Mouse (Mus musculus) left cerebral cortex, postnatal 25 days (tissue): Measurements from ENCODE around the gene Grik3. TPM values are rescaled to one million over a fixed set of nuclear protein-coding genes. Genes with fewer than 3 reads are reported as not detected.
A peak's percentile ranks its signal among the peaks of the same experiment; 100 is the strongest.

ENCODE experiments used
- DNase-seq, 2 experiments: peaks; one replicate each; pipeline ENCODE4 v3.0.0; 2022; ENCODE audit warnings: low spot score in 2 of 2, mixed read lengths in 1 of 2
- intact Hi-C: fragments of 180-260 bp; cut with DNase I; formaldehyde crosslinking; loops from one replicate; pipeline ENCODE4 v1.15.1; 2025
- total RNA-seq, 2 experiments: library from RNA; stranded (reverse); gene quantifications; 2 replicates each; pipeline ENCODE4 v1.2.3; 2021

Gene Grik3
- total RNA-seq, 2 experiments from 2014 or later, result 43.1 to 43.4 TPM

- DNase-seq, result no peak
- intact Hi-C loops, result no loop called here
Observed at GRCm38 (mm10) chr4:125535977-125536376, 45.5 kb downstream of the Grik3 start.

- DNase-seq, result no peak
- intact Hi-C loops, result no loop called here
Observed at GRCm38 (mm10) chr4:125538301-125538965, 47.9 kb downstream of the Grik3 start.

GRCm38 (mm10) chr4:125539617-125540016 is 49.1 kb downstream of the Grik3 start:
- intact Hi-C loops, result no loop called here
- DNase-seq, result no peak

- intact Hi-C loops, result no loop called here
- DNase-seq, result no peak
Observed at GRCm38 (mm10) chr4:125543171-125543570, 52.7 kb downstream of the Grik3 start.

- intact Hi-C loops, result no loop called here
Observed at GRCm38 (mm10) chr4:125544947-125545767, 54.7 kb downstream of the Grik3 start.

GRCm38 (mm10) chr4:125545768-125546220 is 55.3 kb downstream of the Grik3 start:
- no peak for DNase-seq

More at GRCm38 (mm10) chr4:125544947-125545767, 54.7 kb downstream of the Grik3 start:
- DNase-seq, result no peak

GRCm38 (mm10) chr4:125548190-125548589 is 57.7 kb downstream of the Grik3 start:
- intact Hi-C loops, result no loop called here
- no peak for DNase-seq

More at GRCm38 (mm10) chr4:125545768-125546220, 55.3 kb downstream of the Grik3 start:
- intact Hi-C loops, result no loop called here

GRCm38 (mm10) chr4:125553754-125554153 is 63.3 kb downstream of the Grik3 start:
- intact Hi-C loops, result no loop called here
- DNase-seq, result peak in 1 of 2 experiments; percentile 23

- DNase-seq, result no peak
- intact Hi-C loops, result no loop called here
Observed at GRCm38 (mm10) chr4:125556405-125557308, 66.2 kb downstream of the Grik3 start.

- intact Hi-C loops, result no loop called here
- DNase-seq, result no peak
Observed at GRCm38 (mm10) chr4:125559564-125559963, 69.1 kb downstream of the Grik3 start.

- intact Hi-C loops, result no loop called here
- no peak for DNase-seq
Observed at GRCm38 (mm10) chr4:125560806-125561205, 70.3 kb downstream of the Grik3 start.

- intact Hi-C loops, result no loop called here
- DNase-seq, result no peak
Observed at GRCm38 (mm10) chr4:125563579-125563978, 73.1 kb downstream of the Grik3 start.

- no peak for DNase-seq
Observed at GRCm38 (mm10) chr4:125564008-125564710, 73.7 kb downstream of the Grik3 start.

GRCm38 (mm10) chr4:125565711-125566439 is 75.4 kb downstream of the Grik3 start:
- intact Hi-C loops, result no loop called here
- no peak for DNase-seq

More at GRCm38 (mm10) chr4:125564008-125564710, 73.7 kb downstream of the Grik3 start:
- intact Hi-C loops, result no loop called here

- intact Hi-C loops, result no loop called here
- DNase-seq, result no peak
Observed at GRCm38 (mm10) chr4:125568210-125568609, 77.7 kb downstream of the Grik3 start.

- intact Hi-C loops, result no loop called here
- DNase-seq, result no peak
Observed at GRCm38 (mm10) chr4:125571651-125572311, 81.3 kb downstream of the Grik3 start.

- intact Hi-C loops, result no loop called here
- DNase-seq, result no peak
Observed at GRCm38 (mm10) chr4:125572312-125572663, 81.8 kb downstream of the Grik3 start.

GRCm38 (mm10) chr4:125573000-125573399 is 82.5 kb downstream of the Grik3 start:
- DNase-seq, result no peak
- intact Hi-C loops, result no loop called here
